Mouse (Mus musculus) thymus, adult 2 months (tissue): ENCODE results near the gene Zdhhc13.

Experiments used
- CTCF ChIP-seq: fragments of 200-500 bp; IDR thresholded peaks from 2 replicates; pipeline ENCODE4 v1.5.1; 2012; ENCODE audit warnings: mild to moderate bottlenecking, control low read depth, low read length, moderate library complexity, borderline replicate concordance; ENCODE audit not compliant: control insufficient read depth, poor library complexity, insufficient read depth; ENCODE audit errors: extremely low read depth
- POLR2A ChIP-seq: fragments of 200-500 bp; IDR thresholded peaks from 2 replicates; pipeline ENCODE4 v1.6.1; 2012; ENCODE audit warnings: mild to moderate bottlenecking, low read length, control low read depth, moderate library complexity; ENCODE audit not compliant: control insufficient read depth, poor library complexity, insufficient read depth; ENCODE audit errors: extremely low read depth

DNA sequence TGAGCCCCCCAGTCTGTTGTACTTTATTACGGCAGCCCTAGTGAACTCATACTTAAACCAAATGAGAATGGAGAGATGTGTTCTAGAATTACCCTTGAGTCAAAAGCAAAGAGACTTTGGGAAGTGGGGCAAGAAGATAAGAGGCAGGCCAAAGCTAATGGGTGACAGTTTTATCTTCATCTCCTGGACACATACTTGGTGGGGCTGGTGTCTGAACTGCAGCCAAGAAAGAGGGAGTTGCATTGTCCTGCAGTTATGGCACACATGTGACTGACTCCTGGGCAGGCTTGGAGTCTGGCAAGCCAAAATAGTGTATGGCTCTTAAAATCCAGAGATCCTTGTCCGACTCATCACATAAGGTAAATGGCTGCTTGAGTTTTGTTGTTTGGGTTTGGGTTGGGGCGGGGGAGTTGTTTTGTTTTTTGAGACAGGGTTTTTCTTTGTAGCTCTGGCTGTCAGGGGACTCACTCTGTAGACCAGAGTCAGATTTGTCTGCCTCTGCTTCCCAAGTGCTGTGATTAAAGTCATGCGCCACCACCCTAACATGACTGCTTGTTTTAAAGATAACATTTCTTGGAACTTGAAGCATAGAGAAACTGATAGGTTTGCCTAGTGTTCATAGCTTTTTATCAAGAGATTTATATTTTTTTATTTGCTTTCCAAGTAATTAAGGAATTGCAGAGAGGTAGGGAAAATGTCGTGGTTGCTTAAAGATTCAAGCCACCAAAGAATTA lies 40.5 kb downstream of the Zdhhc13 start:
- TF ChIP-seq CTCF (no peak), POLR2A (no peak)
